In the genomic region with DNA sequence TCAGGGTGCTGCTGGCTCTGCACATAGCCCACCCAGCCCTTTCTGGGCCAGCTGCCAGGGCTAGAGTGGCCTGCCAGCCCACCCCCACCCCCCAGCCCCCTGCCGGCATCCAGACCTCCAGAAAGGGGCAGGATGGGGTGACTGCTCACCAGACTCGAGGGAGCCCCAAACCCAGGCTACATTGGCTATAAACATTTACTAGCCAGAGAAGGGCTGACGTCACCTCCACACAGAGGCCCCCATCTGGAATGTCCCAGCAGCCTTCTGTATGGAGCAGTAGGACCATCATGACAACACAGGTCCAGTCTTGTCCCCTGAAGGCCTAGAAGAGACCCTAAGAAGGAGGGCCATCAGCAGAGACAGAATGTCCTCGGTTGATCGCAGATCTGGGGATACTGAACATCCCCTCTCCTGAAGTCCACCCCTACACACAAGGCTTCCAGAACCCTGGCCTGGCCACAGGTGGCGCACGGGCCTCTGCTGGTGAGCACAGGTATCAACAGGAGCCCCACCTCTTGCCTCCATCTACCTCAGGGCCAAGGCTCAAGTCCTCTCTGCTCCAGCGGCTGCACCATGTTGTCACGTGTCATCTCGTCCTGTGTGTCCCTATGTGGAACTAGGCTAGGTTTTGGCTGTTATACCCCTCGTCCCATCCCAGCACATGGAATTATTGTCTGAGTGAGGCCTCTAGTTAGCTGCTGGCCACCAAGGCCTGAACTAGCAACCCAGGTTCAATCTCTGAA, we compare ENCODE assay signal across 18 mouse cellular contexts. TPM values are rescaled to one million over a fixed set of nuclear protein-coding genes. Genes with fewer than 3 reads are reported as not detected.
A peak's percentile ranks its signal among the peaks of the same experiment; 100 is the strongest.
DNase-seq lines count a peak whose midpoint lies in the region; ATAC-seq and TF ChIP-seq lines count a peak whose summit lies in the region.
"Had no signal": no experiment of that assay in that cellular context is flagged by ENCODE, and none has a peak within 500 bp of the region (broad histone marks: within the 10 kb centered on the region; RNA-seq: fewer than 3 reads in every experiment).

No protein-coding gene starts in this region.

- no peak for ATAC-seq in heart, embryonic 14.5 days (ENCODE audit: insufficient number of reproducible peaks, insufficient read depth, low FRiP score, low read depth)
- no peak for ATAC-seq in heart, embryonic 11.5 days (replicated peaks; ENCODE audit: insufficient number of reproducible peaks, low FRiP score, low TSS enrichment)
- peak; percentile 66 for ATAC-seq in limb, embryonic 14.5 days (ENCODE audit: low FRiP score, low read depth)
- ATAC-seq: activated CD4-positive, CD25-positive, alpha-beta regulatory T cell, adult 4 months; inflammation-experienced regulatory T-cells, adult 6 months; lung, postnatal 0 days had no signal

- H3K9me3 ChIP-seq in heart, embryonic 14.5 days (ENCODE audit: control insufficient read depth, low read length): 0 out of 2 replicates have a peak, but pooled peaks cover 3% of the 10 kb centered on the region
- H3K9me3 ChIP-seq in heart, embryonic 11.5 days (replicated peaks; ENCODE audit: control insufficient read depth, low read length): no peaks in the 10 kb centered on the region
- no peaks in the 10 kb centered on the region for H3K9me3 ChIP-seq in limb, embryonic 14.5 days (ENCODE audit: control insufficient read depth, low read length)
- H3K9me3 ChIP-seq: embryonic facial prominence, embryonic 12.5 days; forebrain, embryonic 10.5 days had no signal

- H3K4me1 ChIP-seq in heart, embryonic 14.5 days (ENCODE audit: control insufficient read depth in 2 of 2, insufficient read depth in 2 of 2, low read length in 2 of 2): peaks cover 18 to 36% of the 10 kb centered on the region in 2 experiments
- peaks cover 32% of the 10 kb centered on the region for H3K4me1 ChIP-seq in heart, embryonic 11.5 days (ENCODE audit: control insufficient read depth, insufficient read depth, low read length)
- H3K4me1 ChIP-seq in liver, adult 2 months (ENCODE audit: control insufficient read depth, insufficient read depth, low read length): peaks cover 4% of the 10 kb centered on the region; the same call in 1 of the 2 replicates
- peaks cover 45% of the 10 kb centered on the region for H3K4me1 ChIP-seq in limb, embryonic 14.5 days (ENCODE audit: control insufficient read depth, insufficient read depth, low read length)

- no peak overlapping the region for H3K4me3 ChIP-seq in heart, embryonic 14.5 days (ENCODE audit: control insufficient read depth in 1 of 2, insufficient read depth in 1 of 2, low read depth in 1 of 2, low read length in 2 of 2)
- no peak overlapping the region for H3K4me3 ChIP-seq in heart, embryonic 11.5 days (ENCODE audit: low read depth, low read length)
- H3K4me3 ChIP-seq in liver, adult 2 months (ENCODE audit: insufficient read depth, low read depth, low read length): no peak overlapping the region
- no peak overlapping the region for H3K4me3 ChIP-seq in limb, embryonic 14.5 days (replicated peaks; ENCODE audit: low read length)
- H3K4me3 ChIP-seq: embryonic facial prominence, embryonic 12.5 days; forebrain, embryonic 10.5 days had no signal

- WGBS in heart, embryonic 14.5 days: 80% methylated on average over 11 of the region's 11 CpGs
- WGBS in heart, embryonic 11.5 days (ENCODE audit: insufficient replicate concordance): 83% methylated on average over 11 of the region's 11 CpGs
- 89% methylated on average over 11 of the region's 11 CpGs for WGBS in liver, adult 2 months
- WGBS in limb, embryonic 14.5 days: 69% methylated on average over 10 of the region's 11 CpGs

- TF ChIP-seq POLR2A in liver, adult 2 months (IDR thresholded peaks at IDR 0.05; ENCODE audit: extremely low read depth, insufficient read depth, low read length): no peak
- TF ChIP-seq POLR2A in limb, embryonic 14.5 days (IDR thresholded peaks at IDR 0.05; ENCODE audit: borderline replicate concordance, extremely low read depth, insufficient read depth, insufficient read length): no peak

- no peaks in the 10 kb centered on the region for H3K27me3 ChIP-seq in heart, embryonic 14.5 days (ENCODE audit: control insufficient read depth, insufficient read depth, low read length)
- no peaks in the 10 kb centered on the region; the same call in 1 of the 2 replicates for H3K27me3 ChIP-seq in heart, embryonic 11.5 days (ENCODE audit: control insufficient read depth, insufficient read depth, low read length)
- H3K27me3 ChIP-seq in liver, adult 2 months (ENCODE audit: control insufficient read depth, insufficient read depth, low read length): peaks cover 3% of the 10 kb centered on the region; the same call in 1 of the 2 replicates
- H3K27me3 ChIP-seq in limb, embryonic 14.5 days (ENCODE audit: control insufficient read depth, insufficient read depth, low read length): no peaks in the 10 kb centered on the region
- H3K27me3 ChIP-seq: embryonic facial prominence, embryonic 12.5 days had no signal

- peaks cover 46% of the 10 kb centered on the region for H3K36me3 ChIP-seq in heart, embryonic 14.5 days (ENCODE audit: control insufficient read depth, insufficient read depth, low read length)
- H3K36me3 ChIP-seq in heart, embryonic 11.5 days (ENCODE audit: control insufficient read depth, insufficient read depth, low read length): peaks cover 12% of the 10 kb centered on the region
- H3K36me3 ChIP-seq in liver, adult 2 months (ENCODE audit: control insufficient read depth, insufficient read depth, low read length): no peaks in the 10 kb centered on the region
- H3K36me3 ChIP-seq in limb, embryonic 14.5 days (ENCODE audit: control insufficient read depth, insufficient read depth, low read length): peaks cover 26% of the 10 kb centered on the region

- no peak overlapping the region for H3K4me2 ChIP-seq in heart, embryonic 14.5 days (ENCODE audit: low read length)
- no peak overlapping the region for H3K4me2 ChIP-seq in heart, embryonic 11.5 days
- H3K4me2 ChIP-seq in limb, embryonic 14.5 days (replicated peaks; ENCODE audit: low read depth, low read length, severe bottlenecking): no peak overlapping the region; the same call in 1 of the 2 replicates
- H3K4me2 ChIP-seq: embryonic facial prominence, embryonic 12.5 days had no signal

- TF ChIP-seq CTCF in liver, adult 2 months (IDR thresholded peaks at IDR 0.05; ENCODE audit: low read depth, low read length): peak; percentile 26; the same call in 1 of the 2 replicates

- no peak overlapping the region for H3K27ac ChIP-seq in heart, embryonic 14.5 days (replicated peaks in 1 of 2; ENCODE audit: control insufficient read depth in 1 of 2, insufficient read depth in 1 of 2, low read depth in 2 of 2, low read length in 2 of 2)
- H3K27ac ChIP-seq in heart, embryonic 11.5 days (ENCODE audit: low read depth, low read length): no peak overlapping the region
- no peak overlapping the region for H3K27ac ChIP-seq in liver, adult 2 months (replicated peaks; ENCODE audit: insufficient read depth, low read depth, low read length)
- peak overlapping the region; percentile 67 for H3K27ac ChIP-seq in limb, embryonic 14.5 days (replicated peaks; ENCODE audit: low read depth, low read length)
- H3K27ac ChIP-seq: embryonic facial prominence, embryonic 12.5 days; forebrain, embryonic 10.5 days had no signal

- H3K9ac ChIP-seq in heart, embryonic 14.5 days (ENCODE audit: low read length): 0 out of 2 replicates have a peak overlapping the region, but pooled peaks have one; percentile 21
- no peak overlapping the region for H3K9ac ChIP-seq in heart, embryonic 11.5 days (ENCODE audit: low read depth, low read length)
- H3K9ac ChIP-seq in liver, adult 2 months (ENCODE audit: low read depth, low read length): no peak overlapping the region
- H3K9ac ChIP-seq in limb, embryonic 14.5 days (ENCODE audit: low read depth, low read length, severe bottlenecking): no peak overlapping the region
- H3K9ac ChIP-seq: embryonic facial prominence, embryonic 12.5 days had no signal

- peaks cover 10% of the 10 kb centered on the region; the same call in 1 of the 2 replicates for H3K79me2 ChIP-seq in liver, adult 2 months (ENCODE audit: control insufficient read depth, insufficient read depth, low read length)

- DNase-seq in liver, adult 2 months (ENCODE audit: extremely low read depth, low read depth, low spot score): no peak
- no peak for DNase-seq in liver
- peak; percentile 42 for DNase-seq in ZHBTc4 (ENCODE audit: low read depth, low spot score)
- DNase-seq in limb, embryonic 14.5 days (ENCODE audit: low spot score): peak; percentile 57
- DNase-seq in gastrocnemius, postnatal 4 days (ENCODE audit: low spot score in 2 of 2): no peak
- no peak for DNase-seq in MN1 (ENCODE audit: low spot score)
- DNase-seq: gastrocnemius, postnatal 36 days; heart, postnatal 36 days; kidney, postnatal 25 days; thymus, postnatal 25 days had no signal

RNA-seq across cellular contexts. Expression of a gene that starts 5.8 kb away (rescaled TPM):
- 17.7 TPM in 2 replicates for polyA plus RNA-seq in heart, embryonic 14.5 days (2014; fragmentation: Nextera tagmentation; extraction: Ambion mirVana)
- polyA plus RNA-seq in heart, embryonic 11.5 days (2014; fragmentation: Nextera tagmentation; extraction: Ambion mirVana): 11.9 and 13.4 TPM in 2 replicates
- total RNA-seq in liver, adult 2 months (2014; rRNA removed): 8.9 and 10.7 TPM in 2 replicates
- polyA plus RNA-seq in liver, adult 2 months (2012; rRNA removed): 12.3 and 15.2 TPM in 2 replicates
- polyA plus RNA-seq in limb, embryonic 14.5 days (2012; rRNA removed): 23.4 and 24.1 TPM in 2 replicates
- 24.1 and 25.0 TPM in 2 replicates for polyA plus RNA-seq in limb, embryonic 14.5 days (2014; fragmentation: Nextera tagmentation; extraction: Ambion mirVana)
- total RNA-seq in gastrocnemius, postnatal 4 days (2021): 1 to 10 TPM; 7.5 to 8.0 TPM

RNA-seq across cellular contexts. Expression of a gene that starts 6.0 kb away (rescaled TPM):
- polyA plus RNA-seq in heart, embryonic 14.5 days (2014; fragmentation: Nextera tagmentation; extraction: Ambion mirVana): 1,100 and 1,119 TPM in 2 replicates
- polyA plus RNA-seq in heart, embryonic 11.5 days (2014; fragmentation: Nextera tagmentation; extraction: Ambion mirVana): 651 and 677 TPM in 2 replicates
- total RNA-seq in liver, adult 2 months (2014; rRNA removed): 110 and 146 TPM in 2 replicates
- 462 and 466 TPM in 2 replicates for polyA plus RNA-seq in liver, adult 2 months (2012; rRNA removed)
- 251 and 322 TPM in 2 replicates for polyA plus RNA-seq in limb, embryonic 14.5 days (2012; rRNA removed)
- 469 and 480 TPM in 2 replicates for polyA plus RNA-seq in limb, embryonic 14.5 days (2014; fragmentation: Nextera tagmentation; extraction: Ambion mirVana)
- 100 to 1,000 TPM; 358 to 365 TPM for total RNA-seq in gastrocnemius, postnatal 4 days (2021)

RNA-seq across cellular contexts. Expression of a gene that starts 33.7 kb away (rescaled TPM):
- 31.0 and 31.5 TPM in 2 replicates for polyA plus RNA-seq in heart, embryonic 14.5 days (2014; fragmentation: Nextera tagmentation; extraction: Ambion mirVana)
- polyA plus RNA-seq in heart, embryonic 11.5 days (2014; fragmentation: Nextera tagmentation; extraction: Ambion mirVana): 4.6 and 5.2 TPM in 2 replicates
- total RNA-seq in liver, adult 2 months (2014; rRNA removed): 0.83 and 1.3 TPM in 2 replicates
- 1.9 and 3.6 TPM in 2 replicates for polyA plus RNA-seq in liver, adult 2 months (2012; rRNA removed)
- 24.1 and 36.7 TPM in 2 replicates for polyA plus RNA-seq in limb, embryonic 14.5 days (2012; rRNA removed)
- polyA plus RNA-seq in limb, embryonic 14.5 days (2014; fragmentation: Nextera tagmentation; extraction: Ambion mirVana): 31.9 and 36.5 TPM in 2 replicates
- total RNA-seq in gastrocnemius, postnatal 4 days (2021): 1 to 10 TPM; 1.0 to 1.9 TPM
- total RNA-seq: megakaryocyte-erythroid progenitor cell, adult 5-6 weeks had no signal
- polyA plus RNA-seq: activated CD4-positive, CD25-positive, alpha-beta regulatory T cell, adult 4 months; inflammation-experienced regulatory T-cells, adult 6 months had no signal

RNA-seq across cellular contexts. Expression of a gene that starts 41.0 kb away (rescaled TPM):
- 28.8 and 31.3 TPM in 2 replicates for polyA plus RNA-seq in heart, embryonic 14.5 days (2014; fragmentation: Nextera tagmentation; extraction: Ambion mirVana)
- polyA plus RNA-seq in heart, embryonic 11.5 days (2014; fragmentation: Nextera tagmentation; extraction: Ambion mirVana): 28.4 and 32.1 TPM in 2 replicates
- total RNA-seq in liver, adult 2 months (2014; rRNA removed): 7.2 and 11.9 TPM in 2 replicates
- 19.7 and 25.7 TPM in 2 replicates for polyA plus RNA-seq in liver, adult 2 months (2012; rRNA removed)
- 107 and 144 TPM in 2 replicates for polyA plus RNA-seq in limb, embryonic 14.5 days (2012; rRNA removed)
- 43.6 and 44.4 TPM in 2 replicates for polyA plus RNA-seq in limb, embryonic 14.5 days (2014; fragmentation: Nextera tagmentation; extraction: Ambion mirVana)
- 10 to 100 TPM; 21.6 to 21.7 TPM for total RNA-seq in gastrocnemius, postnatal 4 days (2021)

RNA-seq across cellular contexts. Expression of a gene that starts 46.5 kb away (rescaled TPM):
- polyA plus RNA-seq in heart, embryonic 14.5 days (2014; fragmentation: Nextera tagmentation; extraction: Ambion mirVana): 0.96 and 1.2 TPM in 2 replicates
- 0.97 and 1.0 TPM in 2 replicates for polyA plus RNA-seq in heart, embryonic 11.5 days (2014; fragmentation: Nextera tagmentation; extraction: Ambion mirVana)
- total RNA-seq in liver, adult 2 months (2014; rRNA removed): 0.18 TPM in 1 of 2 replicates, not detected in the other
- 0.85 and 1.5 TPM in 2 replicates for polyA plus RNA-seq in liver, adult 2 months (2012; rRNA removed)
- polyA plus RNA-seq in limb, embryonic 14.5 days (2012; rRNA removed): 4.5 and 5.0 TPM in 2 replicates
- 0.58 and 0.97 TPM in 2 replicates for polyA plus RNA-seq in limb, embryonic 14.5 days (2014; fragmentation: Nextera tagmentation; extraction: Ambion mirVana)
- total RNA-seq in gastrocnemius, postnatal 4 days (2021): under 1 TPM; 0.47 to 0.49 TPM

Comparison
In these comparisons a context has a peak if more than half of its experiments do, and no peak if none do; other contexts are left out.
1. DNase-seq: peak in ZHBTc4 (single experiment) and limb, embryonic 14.5 days (single experiment); none in liver, adult 2 months (single experiment), liver (single experiment), gastrocnemius, postnatal 4 days (0 of 2) and MN1 (single experiment).